Comparison of ENCODE assay signal across 11 mouse cellular contexts in genomic region chr5:134761409-134762124, GRCm38 (mm10). TPM values are rescaled to one million over a fixed set of nuclear protein-coding genes. Genes with fewer than 3 reads are reported as not detected.
DNase-seq lines count a peak whose midpoint lies in the region; ATAC-seq and TF ChIP-seq lines count a peak whose summit lies in the region.
"Had no signal": no experiment of that assay in that cellular context is flagged by ENCODE, and none has a peak within 500 bp of the region (broad histone marks: within the 10 kb centered on the region; RNA-seq: fewer than 3 reads in every experiment).

No protein-coding gene starts in this region.

- H3K27me3 ChIP-seq in forebrain, embryonic 14.5 days (replicated peaks; ENCODE audit: control insufficient read depth, insufficient read depth, low read length) = no peaks in the 10 kb centered on the region
- no peaks in the 10 kb centered on the region for H3K27me3 ChIP-seq in forebrain, embryonic 11.5 days (ENCODE audit: control insufficient read depth, insufficient read depth, low read length)
- peaks cover 3% of the 10 kb centered on the region; the same call in 1 of the 2 replicates for H3K27me3 ChIP-seq in heart, postnatal 0 days (ENCODE audit: control insufficient read depth, insufficient read depth, low read length)
- no peaks in the 10 kb centered on the region for H3K27me3 ChIP-seq in intestine, embryonic 16.5 days (replicated peaks; ENCODE audit: control insufficient read depth, insufficient read depth, low read length)

- no peaks in the 10 kb centered on the region for H3K9me3 ChIP-seq in forebrain, embryonic 14.5 days (replicated peaks; ENCODE audit: control insufficient read depth, low read length)
- no peaks in the 10 kb centered on the region for H3K9me3 ChIP-seq in forebrain, embryonic 11.5 days (ENCODE audit: control insufficient read depth, low read length)
- H3K9me3 ChIP-seq in heart, postnatal 0 days (replicated peaks; ENCODE audit: control insufficient read depth, low read length) = no peaks in the 10 kb centered on the region
- H3K9me3 ChIP-seq in intestine, embryonic 16.5 days (ENCODE audit: control insufficient read depth, low read length) = no peaks in the 10 kb centered on the region

- TF ChIP-seq CTCF in heart, postnatal 0 days (IDR thresholded peaks at IDR 0.05; ENCODE audit: low read depth) = no peak

- intact Hi-C loops in left cerebral cortex, postnatal 4 days (cut with DNase I) = no loop called here
- intact Hi-C loops in left cerebral cortex, postnatal 10 days (cut with DNase I) = no loop called here

- peak overlapping the region; percentile 9; the same call in 1 of the 2 replicates for H3K27ac ChIP-seq in forebrain, embryonic 14.5 days (ENCODE audit: low read depth, low read length)
- no peak overlapping the region for H3K27ac ChIP-seq in forebrain, embryonic 11.5 days (ENCODE audit: low read depth, low read length)
- H3K27ac ChIP-seq in heart, postnatal 0 days (ENCODE audit: low read depth) = no peak overlapping the region
- no peak overlapping the region for H3K27ac ChIP-seq in intestine, embryonic 16.5 days (ENCODE audit: low read length)
- H3K27ac ChIP-seq: kidney, postnatal 0 days had no signal

- H3K4me2 ChIP-seq in forebrain, embryonic 14.5 days (ENCODE audit: low read length) = no peak overlapping the region
- H3K4me2 ChIP-seq in forebrain, embryonic 11.5 days (ENCODE audit: low read depth, low read length, severe bottlenecking) = no peak overlapping the region
- no peak overlapping the region for H3K4me2 ChIP-seq in heart, postnatal 0 days (ENCODE audit: low read depth, low read length)
- H3K4me2 ChIP-seq in intestine, embryonic 16.5 days (ENCODE audit: low read depth, low read length) = no peak overlapping the region

- no peak for TF ChIP-seq EP300 in heart, postnatal 0 days (IDR thresholded peaks at IDR 0.05; ENCODE audit: low read depth)

- WGBS in forebrain, embryonic 14.5 days = 49% methylated on average over 18 of the region's 18 CpGs
- WGBS in forebrain, embryonic 11.5 days = 76% methylated on average over 18 of the region's 18 CpGs
- 53% methylated on average over 18 of the region's 18 CpGs for WGBS in heart, postnatal 0 days
- WGBS in intestine, embryonic 16.5 days = 68% methylated on average over 18 of the region's 18 CpGs

- ATAC-seq in forebrain, embryonic 14.5 days = peak; percentile 55
- ATAC-seq in forebrain, embryonic 11.5 days (replicated peaks; ENCODE audit: low FRiP score) = no peak
- ATAC-seq in heart, postnatal 0 days (ENCODE audit: insufficient read depth, low read depth) = 0 out of 2 replicates have a peak, but pooled peaks have one; percentile 30
- no peak for ATAC-seq in intestine, embryonic 16.5 days
- ATAC-seq: liver, postnatal 0 days had no signal

- H3K36me3 ChIP-seq in forebrain, embryonic 14.5 days (ENCODE audit: control insufficient read depth, insufficient read depth, low read length) = no peaks in the 10 kb centered on the region
- no peaks in the 10 kb centered on the region for H3K36me3 ChIP-seq in forebrain, embryonic 11.5 days (ENCODE audit: control insufficient read depth, insufficient read depth, low read length)
- H3K36me3 ChIP-seq in heart, postnatal 0 days (replicated peaks; ENCODE audit: control insufficient read depth, insufficient read depth, low read length) = no peaks in the 10 kb centered on the region
- H3K36me3 ChIP-seq in intestine, embryonic 16.5 days (ENCODE audit: control insufficient read depth, insufficient read depth, low read length) = no peaks in the 10 kb centered on the region

- H3K4me1 ChIP-seq in forebrain, embryonic 14.5 days (ENCODE audit: control insufficient read depth, insufficient read depth, low read length) = peaks cover 4% of the 10 kb centered on the region; the same call in 1 of the 2 replicates
- no peaks in the 10 kb centered on the region for H3K4me1 ChIP-seq in forebrain, embryonic 11.5 days (replicated peaks; ENCODE audit: control insufficient read depth, insufficient read depth, low read length)
- no peaks in the 10 kb centered on the region for H3K4me1 ChIP-seq in heart, postnatal 0 days (ENCODE audit: control insufficient read depth, insufficient read depth)
- H3K4me1 ChIP-seq in intestine, embryonic 16.5 days (ENCODE audit: control insufficient read depth, insufficient read depth, low read length) = no peaks in the 10 kb centered on the region

- no peak overlapping the region for H3K4me3 ChIP-seq in forebrain, embryonic 14.5 days (ENCODE audit: low read depth, low read length)
- H3K4me3 ChIP-seq in forebrain, embryonic 11.5 days (ENCODE audit: low read depth, low read length) = no peak overlapping the region
- no peak overlapping the region for H3K4me3 ChIP-seq in heart, postnatal 0 days (ENCODE audit: low read depth, low read length)
- no peak overlapping the region for H3K4me3 ChIP-seq in intestine, embryonic 16.5 days (ENCODE audit: low read length)

- DNase-seq in forebrain, embryonic 14.5 days (ENCODE audit: low spot score) = peak; percentile 62
- no peak for DNase-seq in forebrain, embryonic 11.5 days (ENCODE audit: low spot score)
- DNase-seq in left cerebral cortex, postnatal 4 days = peak; percentile 74
- DNase-seq in left cerebral cortex, adult 8-10 months (ENCODE audit: low spot score in 2 of 2) = no peak
- peak; percentile 80 to 81 for DNase-seq in cerebellum, postnatal 14 days
- DNase-seq in heart, postnatal 0 days (ENCODE audit: low spot score) = peak; percentile 38
- no peak for DNase-seq in left cerebral cortex, postnatal 10 days (ENCODE audit: extremely low spot score in 1 of 2, low spot score in 2 of 2)
- DNase-seq: liver, postnatal 0 days had no signal

- no peak overlapping the region for H3K9ac ChIP-seq in forebrain, embryonic 14.5 days (ENCODE audit: low read length)
- no peak overlapping the region for H3K9ac ChIP-seq in forebrain, embryonic 11.5 days (ENCODE audit: low read length)
- H3K9ac ChIP-seq in heart, postnatal 0 days (replicated peaks; ENCODE audit: low read depth, low read length) = no peak overlapping the region
- no peak overlapping the region for H3K9ac ChIP-seq in intestine, embryonic 16.5 days (ENCODE audit: low read depth, low read length)
- H3K9ac ChIP-seq: liver, postnatal 0 days had no signal

RNA-seq across cellular contexts. Expression of gene Eln, which starts 14.4 kb away (rescaled TPM):
- polyA plus RNA-seq in forebrain, embryonic 14.5 days (2014; fragmentation: Nextera tagmentation; extraction: Ambion mirVana) = 4.1 and 6.0 TPM in 2 replicates
- polyA plus RNA-seq in forebrain, embryonic 11.5 days (2014; fragmentation: Nextera tagmentation; extraction: Ambion mirVana) = 1.3 and 2.2 TPM in 2 replicates
- total RNA-seq in left cerebral cortex, postnatal 4 days (2021) = 10 to 100 TPM; 44.9 to 47.6 TPM
- total RNA-seq in left cerebral cortex, adult 8-10 months (2022) = 10 to 100 TPM in 1 of 4 experiments, 1 to 10 TPM in 3; 8.3 to 10.9 (median 8.8) TPM
- total RNA-seq in heart, postnatal 0 days (2014; rRNA removed; ENCODE audit: low replicate concordance) = 313 and 411 TPM in 2 replicates
- 362 and 388 TPM in 2 replicates for polyA plus RNA-seq in heart, postnatal 0 days (2015; fragmentation: Nextera tagmentation; extraction: Ambion mirVana)
- 50.5 and 65.8 TPM in 2 replicates for polyA plus RNA-seq in intestine, embryonic 16.5 days (2015; fragmentation: Nextera tagmentation; extraction: Ambion mirVana)
- total RNA-seq in left cerebral cortex, postnatal 10 days (2021) = 10 to 100 TPM; 59.4 to 77.7 TPM
- total RNA-seq: CH12.LX had no signal

Comparison
In these comparisons a context has a peak if more than half of its experiments do, and no peak if none do; other contexts are left out.
1. ATAC-seq: peak in forebrain, embryonic 14.5 days (single experiment) and heart, postnatal 0 days (single experiment); none in forebrain, embryonic 11.5 days (single experiment) and intestine, embryonic 16.5 days (single experiment).
2. DNase-seq: peak in forebrain, embryonic 14.5 days (single experiment), left cerebral cortex, postnatal 4 days (single experiment), cerebellum, postnatal 14 days (2 of 2) and heart, postnatal 0 days (single experiment); none in forebrain, embryonic 11.5 days (single experiment), left cerebral cortex, adult 8-10 months (0 of 2) and left cerebral cortex, postnatal 10 days (0 of 2).